Mouse (Mus musculus): ENCODE measurements around the gene Cav2. TPM values are rescaled to one million over a fixed set of nuclear protein-coding genes. Genes with fewer than 3 reads are reported as not detected.
A peak's percentile ranks its signal among the peaks of the same experiment; 100 is the strongest.

Gene Cav2
- polyA plus RNA-seq, 1 experiment from 2014 or later = 4.4 TPM

DNA sequence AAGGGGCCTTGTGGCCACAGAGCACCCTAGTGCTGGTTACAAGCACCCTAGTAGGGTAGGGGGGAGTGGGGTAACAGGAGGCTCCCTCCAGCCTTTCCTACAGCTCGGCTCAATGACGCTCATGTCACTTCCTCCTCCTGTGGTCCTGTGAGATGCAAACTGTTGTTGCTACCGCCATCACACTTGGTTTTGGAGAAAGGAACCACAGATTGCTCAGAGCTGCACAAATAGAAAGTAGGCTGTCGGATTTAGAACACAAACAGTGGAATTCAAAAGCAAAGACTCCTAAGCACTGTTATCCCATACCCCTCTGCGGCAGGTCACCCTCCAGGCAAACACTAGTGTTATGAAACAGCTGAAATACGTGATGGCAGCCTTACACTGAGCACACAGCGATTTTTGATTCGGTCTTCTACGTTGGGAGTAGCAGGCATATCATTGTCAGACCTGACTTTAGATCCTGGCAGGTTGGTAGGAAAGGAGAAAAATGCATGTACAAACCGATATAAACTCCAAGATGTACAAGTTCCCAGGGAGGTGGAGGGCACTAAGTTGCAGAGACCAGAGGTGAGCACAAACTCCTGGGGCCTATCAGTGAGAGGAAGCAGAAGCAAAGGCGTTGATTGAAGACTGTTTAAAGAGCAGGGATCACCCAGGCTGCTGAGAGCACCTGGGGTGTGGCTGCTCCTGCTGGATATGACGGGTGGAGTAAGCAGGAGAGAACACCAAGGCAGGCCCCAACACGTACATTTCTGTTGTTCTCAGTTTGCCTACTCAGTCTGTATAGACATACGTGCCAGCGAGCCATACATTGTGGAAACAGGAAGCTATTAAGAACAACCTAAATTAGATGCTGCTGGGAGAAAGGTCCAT lies 35.5 kb downstream of the Cav2 start:
- Histone ChIP-seq H3K36me3 (replicated peaks) (no peaks in the 10 kb centered on the region), H3K4me3 (no peak overlapping the region), H3K9me3 (no peaks in the 10 kb centered on the region), H3K27ac (replicated peaks) (no peak overlapping the region; the same call in 1 of the 2 replicates), H3K27me3 (replicated peaks; ENCODE audit: low read depth, poor library complexity, severe bottlenecking) (no peaks in the 10 kb centered on the region), H3K4me1 (peaks cover 6% of the 10 kb centered on the region)
- 71% methylated on average over 15 of the region's 15 CpGs for WGBS
- peak; percentile 19 for DNase-seq (ENCODE audit: low spot score)

DNA sequence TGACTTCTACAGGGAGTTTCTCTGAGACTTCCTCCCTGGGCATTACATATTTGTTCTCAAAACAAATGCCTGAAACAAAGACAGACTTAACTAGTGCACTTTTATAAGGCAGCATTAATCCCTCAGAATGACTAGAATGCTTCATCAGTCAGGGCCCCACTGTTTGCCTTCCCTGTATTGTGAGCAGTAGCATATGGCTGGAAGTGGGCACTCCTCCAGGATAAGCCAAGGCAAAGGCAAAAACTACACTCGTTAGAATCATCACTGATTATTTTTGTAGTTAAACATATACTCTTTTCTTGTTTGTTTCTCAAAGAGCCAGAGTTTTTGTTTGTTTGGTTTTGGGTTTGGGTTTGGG lies 36.2 kb downstream of the Cav2 start:
- Histone ChIP-seq H3K4me3 (no peak overlapping the region), H3K9me3 (no peaks in the 10 kb centered on the region), H3K27me3 (replicated peaks; ENCODE audit: low read depth, poor library complexity, severe bottlenecking) (no peaks in the 10 kb centered on the region), H3K27ac (replicated peaks) (no peak overlapping the region), H3K36me3 (replicated peaks) (no peaks in the 10 kb centered on the region), H3K4me1 (peaks cover 6% of the 10 kb centered on the region)
- 70% methylated on average over 1 of the region's 1 CpGs for WGBS
- DNase-seq (ENCODE audit: low spot score) = no peak

DNA sequence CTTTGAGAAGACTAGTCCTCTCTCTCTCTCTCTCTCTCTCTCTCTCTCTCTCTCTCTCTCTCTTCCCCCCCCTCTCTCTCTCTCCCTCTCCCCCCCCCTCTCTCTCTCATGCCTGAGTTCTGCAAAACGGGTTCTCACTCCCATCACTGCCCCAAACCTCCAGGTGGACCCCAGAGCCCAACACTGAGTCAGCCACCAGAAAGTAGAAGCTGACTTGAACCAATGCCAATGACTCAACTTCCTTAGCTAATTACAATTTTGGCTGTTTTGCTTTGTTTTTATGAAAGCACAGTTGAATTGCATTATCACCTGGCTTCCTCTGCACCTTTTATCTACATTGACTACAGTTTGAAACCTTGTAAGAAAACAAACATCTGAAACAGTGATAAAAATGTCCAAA lies 37.0 kb downstream of the Cav2 start:
- H3K27me3 ChIP-seq (replicated peaks; ENCODE audit: low read depth, poor library complexity, severe bottlenecking) = no peaks in the 10 kb centered on the region
- peaks cover 6% of the 10 kb centered on the region for H3K4me1 ChIP-seq
- H3K36me3 ChIP-seq (replicated peaks) = no peaks in the 10 kb centered on the region
- H3K9me3 ChIP-seq = no peaks in the 10 kb centered on the region
- no peak for DNase-seq (ENCODE audit: low spot score)
- 53% methylated on average over 1 of the region's 1 CpGs for WGBS
- H3K27ac ChIP-seq (replicated peaks) = no peak overlapping the region
- H3K4me3 ChIP-seq = no peak overlapping the region

GRCm38 (mm10) chr6:17321976-17322375 lies 41.0 kb downstream of the Cav2 start:
- no peaks in the 10 kb centered on the region for H3K27me3 ChIP-seq (replicated peaks; ENCODE audit: low read depth, poor library complexity, severe bottlenecking)
- 81% methylated on average over 6 of the region's 6 CpGs for WGBS
- peaks cover 2% of the 10 kb centered on the region for H3K4me1 ChIP-seq
- no peak overlapping the region for H3K27ac ChIP-seq (replicated peaks)
- no peak overlapping the region for H3K4me3 ChIP-seq
- H3K9me3 ChIP-seq = no peaks in the 10 kb centered on the region
- H3K36me3 ChIP-seq (replicated peaks) = no peaks in the 10 kb centered on the region
- no peak for DNase-seq (ENCODE audit: low spot score)

DNA sequence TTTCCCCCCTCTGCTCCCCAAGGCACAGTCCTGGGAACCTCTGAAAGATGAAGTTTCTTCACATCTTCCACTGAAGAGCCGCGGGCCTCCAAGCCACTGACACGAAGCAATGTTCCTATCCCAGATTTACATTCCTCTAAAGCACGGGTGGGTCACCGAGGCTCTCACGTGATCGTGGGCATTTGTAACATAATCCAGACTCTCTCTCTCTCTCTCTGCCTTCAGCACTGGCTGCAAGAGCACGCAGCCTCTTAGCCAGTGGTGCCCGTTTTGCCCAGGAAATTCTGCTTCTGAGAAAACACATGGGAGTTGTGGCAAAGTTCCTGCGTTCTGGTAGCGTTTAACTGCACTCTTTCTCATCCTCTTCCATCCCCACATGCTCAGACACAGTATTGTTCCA lies 46.2 kb downstream of the Cav2 start:
- 59% methylated on average over 11 of the region's 11 CpGs for WGBS
- no peaks in the 10 kb centered on the region for H3K27me3 ChIP-seq (replicated peaks; ENCODE audit: low read depth, poor library complexity, severe bottlenecking)
- no peaks in the 10 kb centered on the region for H3K36me3 ChIP-seq (replicated peaks)
- H3K4me1 ChIP-seq = peaks cover 9% of the 10 kb centered on the region
- no peaks in the 10 kb centered on the region for H3K9me3 ChIP-seq
- 0 out of 2 replicates have a peak overlapping the region, but pooled peaks have one; percentile 12 for H3K4me3 ChIP-seq
- peak; percentile 16 for DNase-seq (ENCODE audit: low spot score)
- no peak overlapping the region for H3K27ac ChIP-seq (replicated peaks)

GRCm38 (mm10) chr6:17329801-17330200 lies 48.8 kb downstream of the Cav2 start:
- Histone ChIP-seq H3K36me3 (replicated peaks) (no peaks in the 10 kb centered on the region), H3K4me1 (peaks cover 9% of the 10 kb centered on the region), H3K27ac (replicated peaks) (no peak overlapping the region), H3K9me3 (no peaks in the 10 kb centered on the region), H3K27me3 (replicated peaks; ENCODE audit: low read depth, poor library complexity, severe bottlenecking) (no peaks in the 10 kb centered on the region), H3K4me3 (no peak overlapping the region)
- WGBS = 87% methylated on average over 3 of the region's 3 CpGs
- no peak for DNase-seq (ENCODE audit: low spot score)

DNA sequence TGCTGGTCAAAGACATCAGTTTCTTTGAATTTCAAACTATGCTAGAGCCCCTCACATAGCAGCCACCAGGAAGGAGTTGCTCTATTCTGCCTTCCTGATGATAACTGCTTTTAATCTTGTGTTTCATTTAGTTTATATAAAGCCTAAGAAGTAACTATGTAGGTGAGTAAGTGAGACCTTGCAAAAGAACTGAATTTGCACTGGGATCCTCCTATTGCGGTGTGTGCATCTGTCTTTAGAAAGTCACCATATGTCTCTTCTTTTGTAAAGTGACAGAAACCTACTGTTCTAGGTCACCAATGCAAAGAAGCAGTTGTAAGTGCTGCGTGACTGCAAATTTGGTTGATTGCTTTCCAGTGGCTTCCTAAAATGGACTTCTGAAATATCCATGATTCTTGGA lies 56.7 kb downstream of the Cav2 start:
- Histone ChIP-seq H3K4me1 (peaks cover 8% of the 10 kb centered on the region), H3K27me3 (replicated peaks; ENCODE audit: low read depth, poor library complexity, severe bottlenecking) (no peaks in the 10 kb centered on the region), H3K4me3 (no peak overlapping the region), H3K9me3 (no peaks in the 10 kb centered on the region), H3K27ac (replicated peaks) (no peak overlapping the region), H3K36me3 (replicated peaks) (no peaks in the 10 kb centered on the region)
- DNase-seq (ENCODE audit: low spot score) = no peak
- 90% methylated on average over 2 of the region's 2 CpGs for WGBS

Other genes with a start within 250 kb of the Cav2 start
- 72.0 and 84.9 TPM in 2 replicates for gene Tes, start 216.0 kb upstream of the Cav2 start, polyA plus RNA-seq (2016; fragmentation: Nextera tagmentation; extraction: Ambion mirVana)
- 6.0 and 7.9 TPM in 2 replicates for gene Cav1, start 25.1 kb downstream of the Cav2 start, polyA plus RNA-seq (2016; fragmentation: Nextera tagmentation; extraction: Ambion mirVana)
- 1.9 and 2.0 TPM in 2 replicates for gene Met, start 182.6 kb downstream of the Cav2 start, polyA plus RNA-seq (2016; fragmentation: Nextera tagmentation; extraction: Ambion mirVana)

Data from embryonic facial prominence, embryonic 10.5 days (tissue).